Mouse (Mus musculus): ENCODE data around the gene Sorbs2.

Gene Sorbs2

GRCm38 (mm10) chr8:45681171-45681570 lies 173.6 kb downstream of the Sorbs2 start:
- no peak for DNase-seq (ENCODE audit: low read depth, low spot score)

- no peak for DNase-seq (ENCODE audit: low read depth, low spot score)
These were observed 175.3 kb downstream of the Sorbs2 start for GRCm38 (mm10) chr8:45682845-45683383.

GRCm38 (mm10) chr8:45687942-45688695 lies 180.5 kb downstream of the Sorbs2 start:
- no peak for DNase-seq (ENCODE audit: low read depth, low spot score)

- DNase-seq (ENCODE audit: low read depth, low spot score): no peak
These were observed 182.1 kb downstream of the Sorbs2 start for GRCm38 (mm10) chr8:45689611-45690207.

GRCm38 (mm10) chr8:45700100-45700499 lies 192.5 kb downstream of the Sorbs2 start:
- no peak for DNase-seq (ENCODE audit: low read depth, low spot score)

GRCm38 (mm10) chr8:45703700-45704101 lies 196.1 kb downstream of the Sorbs2 start:
- DNase-seq (ENCODE audit: low read depth, low spot score): no peak

- no peak for DNase-seq (ENCODE audit: low read depth, low spot score)
These were observed 201.5 kb downstream of the Sorbs2 start for GRCm38 (mm10) chr8:45709098-45709497.

GRCm38 (mm10) chr8:45709734-45710133 lies 202.1 kb downstream of the Sorbs2 start:
- no peak for DNase-seq (ENCODE audit: low read depth, low spot score)

GRCm38 (mm10) chr8:45712610-45713009 lies 205.0 kb downstream of the Sorbs2 start:
- no peak for DNase-seq (ENCODE audit: low read depth, low spot score)

- no peak for DNase-seq (ENCODE audit: low read depth, low spot score)
These were observed 207.2 kb downstream of the Sorbs2 start for GRCm38 (mm10) chr8:45714806-45715205.

GRCm38 (mm10) chr8:45715330-45716027 lies 207.9 kb downstream of the Sorbs2 start:
- no peak for DNase-seq (ENCODE audit: low read depth, low spot score)

- DNase-seq (ENCODE audit: low read depth, low spot score): no peak
These were observed 212.2 kb downstream of the Sorbs2 start for GRCm38 (mm10) chr8:45719776-45720175.

GRCm38 (mm10) chr8:45724204-45724603 lies 216.6 kb downstream of the Sorbs2 start:
- no peak for DNase-seq (ENCODE audit: low read depth, low spot score)

GRCm38 (mm10) chr8:45725321-45725720 lies 217.7 kb downstream of the Sorbs2 start:
- no peak for DNase-seq (ENCODE audit: low read depth, low spot score)

- DNase-seq (ENCODE audit: low read depth, low spot score): no peak
These were observed 222.3 kb downstream of the Sorbs2 start for GRCm38 (mm10) chr8:45729850-45730382.

- no peak for DNase-seq (ENCODE audit: low read depth, low spot score)
These were observed 223.2 kb downstream of the Sorbs2 start for GRCm38 (mm10) chr8:45730795-45731194.

GRCm38 (mm10) chr8:45734071-45734470 lies 226.5 kb downstream of the Sorbs2 start:
- no peak for DNase-seq (ENCODE audit: low read depth, low spot score)

GRCm38 (mm10) chr8:45737266-45737665 lies 229.7 kb downstream of the Sorbs2 start:
- no peak for DNase-seq (ENCODE audit: low read depth, low spot score)

- no peak for DNase-seq (ENCODE audit: low read depth, low spot score)
These were observed 235.7 kb downstream of the Sorbs2 start for GRCm38 (mm10) chr8:45743326-45743725.

- no peak for DNase-seq (ENCODE audit: low read depth, low spot score)
These were observed 236.2 kb downstream of the Sorbs2 start for GRCm38 (mm10) chr8:45743739-45744138.

- peak; percentile 10 for DNase-seq (ENCODE audit: low read depth, low spot score)
These were observed 244.2 kb downstream of the Sorbs2 start for GRCm38 (mm10) chr8:45751512-45752502.

All from A20 (cell line).